Mouse (Mus musculus) hindbrain, embryonic 11.5 days (tissue): ENCODE measurements around the gene Defb45. TPM values are rescaled to one million over a fixed set of nuclear protein-coding genes. Genes with fewer than 3 reads are reported as not detected.

Source experiments
- ATAC-seq: fragments of 200-750 bp; cut with Nextera tagmentation; 2 replicates; pipeline ENCODE4 v1.8.0; 2017; ENCODE audit warnings: mild to moderate bottlenecking, moderate TSS enrichment, moderate library complexity; ENCODE audit not compliant: low FRiP score
- DNase-seq: peaks from one replicate; pipeline ENCODE4 v3.0.0-alpha.2; 2015; ENCODE audit warnings: low spot score
- H3K27ac ChIP-seq: fragments of 300-500 bp; sonication (generic); 2 replicates; pipeline ENCODE4 v1.5.1; 2014; ENCODE audit warnings: mild to moderate bottlenecking, low read depth, low read length
- H3K27me3 ChIP-seq: fragments of 300-500 bp; sonication (generic); 2 replicates; pipeline ENCODE4 v1.6.1; 2014; ENCODE audit warnings: mild to moderate bottlenecking, low read length, moderate library complexity, mixed read lengths; ENCODE audit not compliant: control insufficient read depth, insufficient read depth
- H3K36me3 ChIP-seq: fragments of 300-500 bp; sonication (generic); 2 replicates; pipeline ENCODE4 v1.6.1; 2014; ENCODE audit warnings: mild to moderate bottlenecking, low read length, moderate library complexity, mixed read lengths; ENCODE audit not compliant: control insufficient read depth, insufficient read depth
- H3K4me1 ChIP-seq: fragments of 300-500 bp; sonication (generic); replicated peaks from 2 replicates; pipeline ENCODE4 v1.6.1; 2014; ENCODE audit warnings: low read length, mixed read lengths; ENCODE audit not compliant: control insufficient read depth, insufficient read depth
- H3K4me2 ChIP-seq: fragments of 300-500 bp; sonication (generic); replicated peaks from 2 replicates; pipeline ENCODE4 v1.6.1; 2014; ENCODE audit warnings: mild to moderate bottlenecking, low read depth, low read length
- H3K4me3 ChIP-seq: fragments of 300-500 bp; sonication (generic); 2 replicates; pipeline ENCODE4 v1.5.1; 2014; ENCODE audit warnings: low read depth, low read length
- H3K9ac ChIP-seq: fragments of 300-500 bp; sonication (generic); 2 replicates; pipeline ENCODE4 v1.6.1; 2014; ENCODE audit warnings: low read depth, low read length
- H3K9me3 ChIP-seq: fragments of 300-500 bp; sonication (generic); 2 replicates; pipeline ENCODE4 v1.6.1; 2016; ENCODE audit warnings: low read length; ENCODE audit not compliant: control insufficient read depth
- WGBS: fragments of 180-500 bp; shearing (Covaris S2); extraction: QIAGEN DNeasy Blood & Tissue Kit; methylation state at CpG from one replicate; pipeline ENCODE4 v1.1.7; 2014; 5-methylcytosine and 5-hydroxymethylcytosine counted together
- polyA plus RNA-seq: library from polyadenylated mRNA; unstranded; fragments of >200 nt; fragmentation: Nextera tagmentation; extraction: Ambion mirVana; gene quantifications from 2 replicates; pipeline ENCODE4 v1.2.1, GENCODE M21; 2014

Defb45 gene
- polyA plus RNA-seq = not detected in 2 replicates

DNA sequence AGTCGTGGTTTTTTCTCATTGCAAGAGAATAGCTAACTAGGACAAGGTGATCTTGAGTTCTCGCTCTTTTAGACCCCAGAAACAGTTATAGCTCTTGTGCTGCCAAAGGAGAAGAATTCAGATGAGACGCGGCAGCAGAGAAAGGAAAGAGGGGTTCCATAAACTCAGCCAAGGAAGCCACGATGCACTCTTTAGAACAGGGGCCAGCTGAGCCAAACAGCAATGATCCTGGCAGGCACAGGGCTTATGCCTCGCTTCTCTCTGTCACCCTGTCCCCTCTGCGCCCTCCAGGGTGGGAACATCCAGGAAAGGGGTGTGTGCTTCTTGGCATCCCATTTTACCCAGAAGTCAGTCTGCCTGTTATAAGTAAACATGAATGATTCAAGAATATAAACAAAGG lies at the start of gene Defb45:
Defb45 (minus strand) TSS at position 101 of the 400 bp plus-strand sequence.
- Histone ChIP-seq H3K4me3 (no peak within 1 kb of the TSS), H3K9ac (no peak within 1 kb of the TSS), H3K36me3 (no peaks in the 10 kb centered on the region), H3K4me2 (no peak within 1 kb of the TSS), H3K4me1 (0 out of 2 replicates have a peak, but pooled peaks cover 2% of the 10 kb centered on the region), H3K27ac (no peak within 1 kb of the TSS), H3K9me3 (no peaks in the 10 kb centered on the region), H3K27me3 (no peaks in the 10 kb centered on the region)
- DNase-seq (no peak), ATAC-seq (no peak)
- whole genome bisulfite sequencing = 73% methylated on average over 7 of the region's 7 CpGs

DNA sequence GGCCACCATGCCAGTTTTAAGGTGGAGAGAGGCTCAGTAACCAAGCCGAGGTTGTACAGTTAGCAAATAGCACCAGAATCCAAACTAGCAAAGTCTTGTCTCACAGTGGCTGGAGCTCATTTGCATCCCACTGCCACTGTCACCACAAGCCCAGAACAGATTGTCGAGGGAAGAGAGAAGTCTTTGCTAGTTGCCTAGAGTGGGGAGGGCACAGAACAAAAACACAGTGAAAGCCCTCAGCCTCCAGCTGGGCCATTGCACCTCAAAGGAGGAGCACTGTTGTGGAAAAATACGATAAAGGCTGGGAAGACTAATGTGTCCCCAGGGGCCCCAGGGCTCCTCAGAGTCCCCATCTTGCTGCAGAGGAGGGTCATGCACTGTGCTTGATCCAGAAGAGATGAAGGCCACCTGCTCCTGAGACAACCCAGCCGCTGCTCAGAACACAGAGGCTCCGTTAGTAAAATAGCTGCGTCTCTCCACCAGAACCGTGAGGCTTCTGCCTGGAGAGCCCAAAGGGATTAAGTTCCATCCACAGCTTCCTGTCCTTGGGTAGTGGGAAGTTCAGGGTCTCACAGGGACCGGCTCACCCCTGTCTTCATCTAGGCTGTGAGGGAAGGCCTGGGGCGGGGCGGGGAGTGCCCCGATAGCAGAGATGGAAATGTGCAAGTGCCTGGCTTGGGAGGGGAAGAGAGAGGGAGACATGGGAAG lies 40.4 kb upstream of the Defb45 start:
- H3K9me3 ChIP-seq = no peaks in the 10 kb centered on the region
- no peak overlapping the region for H3K9ac ChIP-seq
- H3K4me2 ChIP-seq = no peak overlapping the region
- peak overlapping the region; percentile 56 for H3K27ac ChIP-seq
- 10% methylated on average over 11 of the region's 11 CpGs for WGBS
- peaks cover 2% of the 10 kb centered on the region; the same call in 1 of the 2 replicates for H3K4me1 ChIP-seq
- peak; percentile 64 for ATAC-seq
- H3K4me3 ChIP-seq = no peak overlapping the region
- no peak for DNase-seq
- no peaks in the 10 kb centered on the region for H3K36me3 ChIP-seq
- H3K27me3 ChIP-seq = no peaks in the 10 kb centered on the region

DNA sequence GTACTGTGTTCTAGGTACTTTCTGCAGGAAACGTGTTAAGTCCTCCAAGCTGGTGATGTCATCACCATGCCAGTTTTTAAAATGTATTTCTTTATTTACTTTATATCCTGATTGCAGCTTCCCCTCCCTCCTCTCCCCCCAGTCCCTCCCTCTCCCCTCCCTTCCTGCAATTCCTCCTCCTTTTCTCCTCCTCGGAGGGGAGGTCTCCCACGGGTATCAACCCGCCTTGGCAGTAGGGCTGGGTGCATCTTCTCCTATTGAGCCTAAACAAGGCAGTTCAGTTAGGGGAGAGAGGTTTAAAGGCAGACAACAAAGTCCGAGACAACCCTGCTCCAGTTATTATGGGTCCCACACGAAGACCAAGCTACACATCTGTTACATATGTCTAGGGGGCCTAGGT lies 39.7 kb upstream of the Defb45 start:
- no peak overlapping the region for H3K9ac ChIP-seq
- no peaks in the 10 kb centered on the region for H3K27me3 ChIP-seq
- no peaks in the 10 kb centered on the region for H3K36me3 ChIP-seq
- H3K27ac ChIP-seq = no peak overlapping the region
- DNase-seq = no peak
- no peak overlapping the region for H3K4me2 ChIP-seq
- peaks cover 2% of the 10 kb centered on the region; the same call in 1 of the 2 replicates for H3K4me1 ChIP-seq
- no peaks in the 10 kb centered on the region for H3K9me3 ChIP-seq
- no peak for ATAC-seq
- no peak overlapping the region for H3K4me3 ChIP-seq
- WGBS = 55% methylated on average over 6 of the region's 6 CpGs

DNA sequence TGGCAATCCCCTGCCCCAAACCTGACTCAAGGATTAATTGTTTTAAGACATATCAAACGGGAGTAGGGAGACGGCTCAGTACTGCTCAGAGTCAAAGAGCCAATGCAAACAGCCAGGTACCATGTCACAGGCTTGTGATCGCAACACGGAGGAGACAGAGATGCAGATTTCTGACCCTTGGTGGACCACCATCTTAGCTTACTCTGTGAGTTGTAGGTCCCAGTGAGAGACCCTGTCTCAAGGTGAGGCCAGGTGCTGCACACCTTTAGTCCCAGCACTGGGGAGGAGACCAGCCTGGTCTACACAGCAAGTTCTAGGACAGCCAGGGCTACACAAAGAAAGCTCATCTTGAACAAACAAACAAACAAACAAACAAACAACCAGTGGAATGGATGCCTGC lies 38.2 kb upstream of the Defb45 start:
- DNase-seq (no peak), ATAC-seq (no peak)
- Histone ChIP-seq H3K27me3 (no peaks in the 10 kb centered on the region), H3K27ac (no peak overlapping the region), H3K4me3 (no peak overlapping the region), H3K4me2 (no peak overlapping the region), H3K36me3 (no peaks in the 10 kb centered on the region), H3K9me3 (no peaks in the 10 kb centered on the region), H3K4me1 (peaks cover 2% of the 10 kb centered on the region; the same call in 1 of the 2 replicates), H3K9ac (no peak overlapping the region)
- WGBS = 89% methylated on average over 4 of the region's 4 CpGs

DNA sequence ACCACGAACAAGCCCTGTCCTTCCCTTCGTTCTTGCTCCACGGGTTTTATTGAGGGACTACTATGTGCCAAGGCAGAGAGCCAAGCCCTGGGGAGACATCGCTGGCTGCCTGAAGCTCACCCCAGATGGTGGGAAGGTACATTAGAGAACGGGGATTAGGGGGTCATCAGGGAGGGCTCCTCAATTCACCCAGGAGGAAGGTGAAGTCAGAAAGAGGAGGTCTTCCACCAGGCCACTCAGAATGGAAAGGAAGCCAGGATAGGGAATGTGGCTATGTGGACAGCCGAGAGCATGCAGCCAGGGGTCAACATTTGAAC lies 37.8 kb upstream of the Defb45 start:
- no peak overlapping the region for H3K4me2 ChIP-seq
- H3K36me3 ChIP-seq = no peaks in the 10 kb centered on the region
- H3K9ac ChIP-seq = no peak overlapping the region
- no peak for DNase-seq
- H3K9me3 ChIP-seq = no peaks in the 10 kb centered on the region
- 84% methylated on average over 6 of the region's 6 CpGs for WGBS
- peaks cover 2% of the 10 kb centered on the region; the same call in 1 of the 2 replicates for H3K4me1 ChIP-seq
- no peak for ATAC-seq
- no peak overlapping the region for H3K4me3 ChIP-seq
- H3K27ac ChIP-seq = no peak overlapping the region
- H3K27me3 ChIP-seq = no peaks in the 10 kb centered on the region

DNA sequence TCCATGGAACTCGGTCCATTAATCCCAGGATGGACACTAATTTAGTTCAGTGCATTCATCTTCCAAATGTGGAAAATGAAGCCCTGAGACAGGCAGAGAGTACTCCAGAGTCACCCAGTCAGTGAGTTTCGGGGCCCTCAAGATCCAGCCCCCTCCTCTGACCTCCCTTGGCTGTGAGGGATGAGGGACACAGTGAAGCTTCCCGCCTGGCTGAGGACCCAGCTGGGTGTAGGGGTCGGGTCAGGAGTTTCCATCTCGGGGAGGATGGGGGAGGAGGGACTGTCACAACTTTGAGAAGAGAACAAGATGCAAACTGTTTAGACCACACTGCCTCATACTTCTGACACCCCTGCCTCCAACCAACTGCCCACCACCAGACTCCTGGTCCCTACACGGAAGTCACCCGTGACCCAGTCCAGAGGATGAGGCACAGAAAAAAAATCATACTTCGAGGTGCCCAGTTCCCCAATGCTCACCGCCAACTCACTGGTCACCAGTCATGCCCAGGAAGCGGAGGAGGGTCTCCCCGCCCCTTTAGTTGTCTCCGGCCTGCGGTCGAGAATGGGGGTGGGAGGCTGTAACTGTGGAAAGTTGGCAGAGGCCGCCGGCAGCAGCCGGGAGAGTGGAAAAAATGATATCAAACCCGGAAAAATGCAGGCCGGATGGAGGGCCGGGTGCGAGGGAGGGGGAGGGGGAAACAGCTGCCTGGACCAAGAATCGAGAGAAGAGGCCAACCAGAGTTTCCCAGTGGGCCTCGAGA lies 37.2 kb upstream of the Defb45 start:
- 73% methylated on average over 23 of the region's 23 CpGs for WGBS
- ATAC-seq (no peak), DNase-seq (no peak)
- Histone ChIP-seq H3K9ac (no peak overlapping the region), H3K36me3 (no peaks in the 10 kb centered on the region), H3K27ac (no peak overlapping the region), H3K9me3 (no peaks in the 10 kb centered on the region), H3K27me3 (no peaks in the 10 kb centered on the region), H3K4me3 (no peak overlapping the region), H3K4me1 (peaks cover 2% of the 10 kb centered on the region; the same call in 1 of the 2 replicates), H3K4me2 (no peak overlapping the region)

DNA sequence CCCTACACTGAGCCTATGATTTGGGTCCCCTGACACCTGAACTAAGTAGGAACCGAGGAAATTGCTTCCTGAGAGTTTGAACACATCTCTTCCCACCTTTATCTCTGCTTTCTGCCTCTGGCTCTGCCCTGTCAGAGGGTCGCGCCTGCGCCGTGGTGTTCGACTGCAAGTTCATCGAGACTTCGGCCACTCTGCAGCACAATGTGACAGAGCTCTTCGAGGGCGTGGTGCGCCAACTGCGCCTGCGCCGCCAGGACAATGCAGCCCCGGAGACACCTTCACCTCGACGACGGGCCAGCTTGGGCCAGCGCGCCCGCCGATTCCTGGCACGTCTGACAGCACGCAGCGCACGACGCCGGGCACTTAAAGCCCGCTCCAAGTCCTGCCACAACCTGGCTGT lies 35.1 kb upstream of the Defb45 start:
- DNase-seq (no peak), ATAC-seq (no peak)
- no peak overlapping the region for H3K4me3 ChIP-seq
- no peak overlapping the region for H3K9ac ChIP-seq
- H3K9me3 ChIP-seq = no peaks in the 10 kb centered on the region
- H3K36me3 ChIP-seq = no peaks in the 10 kb centered on the region
- H3K4me2 ChIP-seq = no peak overlapping the region
- no peaks in the 10 kb centered on the region for H3K4me1 ChIP-seq
- WGBS = 76% methylated on average over 29 of the region's 29 CpGs
- no peak overlapping the region for H3K27ac ChIP-seq
- H3K27me3 ChIP-seq = 0 out of 2 replicates have a peak, but pooled peaks cover 2% of the 10 kb centered on the region

DNA sequence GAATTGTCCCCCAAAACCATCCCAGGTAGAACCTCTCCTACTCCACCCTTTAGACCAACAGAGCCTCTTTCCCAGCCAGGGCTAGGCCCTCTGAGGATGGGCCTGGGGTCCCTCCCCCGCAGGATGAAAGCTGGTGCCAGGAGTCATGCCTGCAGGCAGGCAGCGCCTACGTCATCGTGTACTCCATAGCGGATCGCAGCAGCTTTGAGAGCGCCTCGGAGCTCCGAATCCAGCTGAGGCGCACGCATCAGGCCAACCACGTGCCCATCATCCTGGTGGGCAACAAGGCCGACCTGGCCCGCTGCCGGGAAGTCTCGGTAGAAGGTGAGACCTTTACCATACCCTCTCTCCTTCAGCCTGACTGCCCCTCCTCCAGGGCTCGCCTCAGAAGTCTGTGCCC lies 34.1 kb upstream of the Defb45 start:
- WGBS = 39% methylated on average over 17 of the region's 17 CpGs
- Histone ChIP-seq H3K9ac (no peak overlapping the region), H3K4me1 (no peaks in the 10 kb centered on the region), H3K36me3 (no peaks in the 10 kb centered on the region), H3K27ac (no peak overlapping the region), H3K27me3 (peaks cover 9% of the 10 kb centered on the region), H3K9me3 (no peaks in the 10 kb centered on the region), H3K4me2 (no peak overlapping the region), H3K4me3 (no peak overlapping the region)
- no peak for DNase-seq
- no peak for ATAC-seq

DNA sequence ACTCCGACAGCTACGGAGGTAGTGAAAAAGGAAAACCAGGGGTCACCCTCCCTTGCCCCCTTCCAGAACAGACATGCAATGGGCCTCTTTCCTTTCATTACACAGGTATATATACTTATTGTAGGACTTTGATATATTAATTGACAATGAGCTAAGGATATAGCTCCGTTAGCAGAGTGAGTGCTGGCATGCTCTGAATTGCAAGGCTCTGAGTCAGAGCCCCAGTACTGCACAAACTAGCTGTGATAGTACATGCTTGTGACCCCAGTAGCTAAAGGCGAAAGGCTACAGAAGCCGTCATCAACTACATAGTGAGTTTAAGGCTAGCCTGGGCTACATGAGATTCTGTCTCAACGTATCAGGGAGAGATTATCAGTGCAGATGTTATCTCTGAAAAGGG lies 30.7 kb upstream of the Defb45 start:
- 85% methylated on average over 6 of the region's 6 CpGs for WGBS
- ATAC-seq (no peak), DNase-seq (no peak)
- Histone ChIP-seq H3K4me1 (peaks cover 7% of the 10 kb centered on the region; the same call in 1 of the 2 replicates), H3K27ac (no peak overlapping the region), H3K9me3 (no peaks in the 10 kb centered on the region), H3K4me2 (no peak overlapping the region), H3K36me3 (no peaks in the 10 kb centered on the region), H3K9ac (no peak overlapping the region), H3K4me3 (no peak overlapping the region), H3K27me3 (peaks cover 32% of the 10 kb centered on the region)
